Mouse (Mus musculus): Measurements from ENCODE around the gene Trip6. TPM values are rescaled to one million over a fixed set of nuclear protein-coding genes. Genes with fewer than 3 reads are reported as not detected.
A peak's percentile ranks its signal among the peaks of the same experiment; 100 is the strongest.

The Trip6 gene
- polyA plus RNA-seq, 1 experiment from 2014 or later = 12.2 TPM

DNA sequence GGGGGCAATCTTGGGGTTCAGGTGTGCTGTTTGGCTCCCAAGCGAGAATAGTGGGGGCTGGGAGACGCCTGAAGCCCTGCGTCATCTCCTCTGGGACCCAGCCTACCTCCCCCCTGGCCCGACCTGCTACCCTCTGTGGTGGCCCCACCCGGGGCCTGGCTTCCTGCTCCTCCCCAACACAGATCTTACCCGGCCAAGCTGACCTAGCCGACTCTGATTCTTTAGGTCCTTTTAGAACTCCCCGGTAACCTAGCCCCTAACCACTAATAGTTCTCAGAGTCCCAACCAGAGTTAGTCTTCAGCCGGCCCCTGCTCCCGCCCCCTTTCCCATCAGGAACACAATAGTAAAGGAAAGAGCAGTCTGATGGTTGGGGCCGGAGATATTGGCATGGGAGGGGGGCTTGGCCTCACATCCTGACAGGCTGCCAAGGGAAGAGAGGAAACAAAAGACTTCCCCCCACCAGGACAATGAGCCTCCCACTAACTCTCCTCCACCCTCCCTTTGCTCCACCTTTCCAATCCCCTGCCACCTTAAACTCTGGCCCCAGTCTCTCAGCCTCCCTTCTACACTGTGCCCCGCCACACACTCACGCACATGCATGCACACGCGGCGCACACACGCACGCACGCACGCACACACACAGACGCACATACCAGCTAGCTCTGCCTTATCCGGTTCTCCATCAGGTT lies 25.2 kb upstream of the Trip6 start:
- Histone ChIP-seq H3K36me3 (replicated peaks; ENCODE audit: control insufficient read depth, insufficient read depth) (no peaks in the 10 kb centered on the region), H3K9ac (peak overlapping the region; percentile 62), H3K27me3 (ENCODE audit: control insufficient read depth, insufficient read depth, low read length) (no peaks in the 10 kb centered on the region), H3K9me3 (ENCODE audit: control insufficient read depth, low read length) (no peaks in the 10 kb centered on the region), H3K4me2 (replicated peaks) (peak overlapping the region; percentile 87), H3K4me3 (replicated peaks; ENCODE audit: low read length) (peak overlapping the region; percentile 40), H3K4me1 (replicated peaks; ENCODE audit: control insufficient read depth, insufficient read depth, low read length) (peaks cover 18% of the 10 kb centered on the region), H3K27ac (peak overlapping the region; percentile 91)
- ATAC-seq (ENCODE audit: low FRiP score) (peak; percentile 49), DNase-seq (ENCODE audit: low spot score) (peak; percentile 54)
- WGBS = 6% methylated on average over 22 of the region's 22 CpGs

DNA sequence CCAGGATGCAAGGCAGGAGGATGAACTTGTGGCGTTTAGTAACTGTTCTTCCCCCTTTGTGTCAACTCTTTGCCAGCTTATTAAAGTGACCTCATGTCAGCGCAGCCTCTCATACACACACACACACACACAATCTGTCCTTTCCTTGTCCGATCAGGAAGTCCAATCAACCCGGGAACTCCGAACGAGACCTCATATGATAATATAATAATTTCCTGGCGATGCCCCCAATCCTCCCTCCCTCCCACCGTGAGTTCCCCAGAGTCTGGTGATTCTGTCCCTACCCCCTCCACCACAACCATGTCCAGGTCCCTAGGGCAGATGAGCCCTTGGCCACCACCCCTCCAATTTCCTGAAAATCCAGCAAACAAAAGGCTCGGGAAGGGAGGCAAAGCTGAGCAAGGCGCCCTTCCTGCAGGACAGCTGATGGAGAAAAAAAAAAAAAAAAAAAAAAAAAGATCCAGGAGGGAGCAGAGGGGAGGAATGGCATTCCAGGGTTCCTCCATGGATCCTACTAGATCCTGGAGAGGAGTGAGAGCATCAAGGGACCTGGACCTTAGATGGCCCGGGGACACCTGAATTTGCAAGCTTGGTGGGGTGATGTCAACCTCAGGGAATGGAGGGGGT lies 24.6 kb upstream of the Trip6 start:
- H3K9ac ChIP-seq = peak overlapping the region; percentile 62
- peak overlapping the region; percentile 40 for H3K4me3 ChIP-seq (replicated peaks; ENCODE audit: low read length)
- 2% methylated on average over 11 of the region's 11 CpGs for WGBS
- DNase-seq (ENCODE audit: low spot score) (peak; percentile 67), ATAC-seq (ENCODE audit: low FRiP score) (peak; percentile 14)
- no peaks in the 10 kb centered on the region for H3K27me3 ChIP-seq (ENCODE audit: control insufficient read depth, insufficient read depth, low read length)
- peak overlapping the region; percentile 91 for H3K27ac ChIP-seq
- H3K4me2 ChIP-seq (replicated peaks) = peak overlapping the region; percentile 87
- no peaks in the 10 kb centered on the region for H3K36me3 ChIP-seq (replicated peaks; ENCODE audit: control insufficient read depth, insufficient read depth)
- no peaks in the 10 kb centered on the region for H3K9me3 ChIP-seq (ENCODE audit: control insufficient read depth, low read length)
- H3K4me1 ChIP-seq (replicated peaks; ENCODE audit: control insufficient read depth, insufficient read depth, low read length) = peaks cover 18% of the 10 kb centered on the region

DNA sequence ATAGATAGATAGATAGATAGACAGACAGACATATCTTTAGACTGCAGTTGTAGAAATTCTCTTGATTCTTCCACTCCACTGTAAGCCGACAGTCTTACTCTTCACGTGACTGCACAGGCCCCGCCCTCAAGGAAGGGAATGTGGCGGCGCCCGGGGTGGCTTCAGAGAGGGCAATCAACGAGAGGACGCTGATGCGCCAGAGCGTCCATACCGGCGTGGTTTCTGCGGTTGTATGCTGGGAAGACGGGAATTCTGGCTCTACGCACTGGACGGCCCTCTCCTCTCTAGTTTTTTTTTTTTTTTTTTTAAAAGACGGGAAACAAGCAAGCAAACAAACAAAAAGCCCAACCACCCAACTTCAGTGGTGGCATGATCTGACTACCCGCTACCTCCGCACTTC lies 24.1 kb upstream of the Trip6 start:
- H3K4me1 ChIP-seq (replicated peaks; ENCODE audit: control insufficient read depth, insufficient read depth, low read length) = peaks cover 18% of the 10 kb centered on the region
- H3K36me3 ChIP-seq (replicated peaks; ENCODE audit: control insufficient read depth, insufficient read depth) = no peaks in the 10 kb centered on the region
- ATAC-seq (ENCODE audit: low FRiP score) (peak; percentile 86), DNase-seq (ENCODE audit: low spot score) (peak; percentile 88)
- peak overlapping the region; percentile 62 for H3K9ac ChIP-seq
- no peaks in the 10 kb centered on the region for H3K27me3 ChIP-seq (ENCODE audit: control insufficient read depth, insufficient read depth, low read length)
- under 1% methylated on average over 18 of the region's 19 CpGs for WGBS
- no peaks in the 10 kb centered on the region for H3K9me3 ChIP-seq (ENCODE audit: control insufficient read depth, low read length)
- peak overlapping the region; percentile 91 for H3K27ac ChIP-seq
- peak overlapping the region; percentile 40 for H3K4me3 ChIP-seq (replicated peaks; ENCODE audit: low read length)
- peak overlapping the region; percentile 87 for H3K4me2 ChIP-seq (replicated peaks)

DNA sequence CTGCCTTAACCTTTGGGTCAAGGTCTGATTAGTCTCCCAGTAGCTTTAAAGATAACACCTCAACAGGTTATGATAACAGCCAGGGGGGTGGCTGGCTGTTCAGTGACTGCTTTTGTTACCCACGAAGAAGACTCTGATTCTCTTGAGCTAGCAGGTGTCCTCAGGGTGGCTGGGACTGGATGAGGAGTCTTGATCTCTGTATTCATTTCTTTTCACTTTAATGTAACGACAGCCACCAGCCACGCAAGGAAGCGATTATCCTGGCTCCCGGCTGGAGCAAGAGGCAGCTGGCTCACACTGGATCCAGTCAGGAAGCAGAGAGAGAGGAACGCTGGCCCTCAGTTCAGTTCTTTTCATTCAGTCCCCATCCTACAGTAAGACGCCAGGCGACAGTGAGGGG lies 23.0 kb upstream of the Trip6 start:
- Histone ChIP-seq H3K27ac (no peak overlapping the region), H3K4me2 (replicated peaks) (no peak overlapping the region), H3K9me3 (ENCODE audit: control insufficient read depth, low read length) (no peaks in the 10 kb centered on the region), H3K4me1 (replicated peaks; ENCODE audit: control insufficient read depth, insufficient read depth, low read length) (peaks cover 25% of the 10 kb centered on the region), H3K9ac (0 out of 2 replicates have a peak overlapping the region, but pooled peaks have one; percentile 38), H3K27me3 (ENCODE audit: control insufficient read depth, insufficient read depth, low read length) (no peaks in the 10 kb centered on the region), H3K36me3 (replicated peaks; ENCODE audit: control insufficient read depth, insufficient read depth) (no peaks in the 10 kb centered on the region), H3K4me3 (replicated peaks; ENCODE audit: low read length) (no peak overlapping the region)
- no peak for DNase-seq (ENCODE audit: low spot score)
- ATAC-seq (ENCODE audit: low FRiP score) = no peak
- WGBS = 66% methylated on average over 8 of the region's 8 CpGs

DNA sequence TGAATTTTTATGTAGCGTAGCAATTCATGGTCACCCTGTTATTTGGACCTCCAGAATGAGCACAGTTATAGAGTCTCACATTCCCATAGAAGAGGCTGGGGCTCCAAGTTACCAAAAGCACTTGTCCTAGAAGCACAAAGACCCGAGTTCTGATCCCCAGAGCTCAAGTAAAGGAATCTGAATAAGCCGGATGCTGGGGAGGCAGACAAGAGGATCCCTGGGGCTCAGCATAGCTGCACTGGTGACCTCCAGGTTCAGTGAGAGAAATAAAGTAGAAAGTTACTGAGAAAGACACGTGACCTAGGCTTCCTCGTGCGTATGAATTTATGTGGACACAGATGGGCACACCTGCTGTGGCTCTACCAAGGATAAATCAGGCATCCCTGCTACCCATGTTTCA lies 20.9 kb upstream of the Trip6 start:
- no peak overlapping the region for H3K4me3 ChIP-seq (replicated peaks; ENCODE audit: low read length)
- no peak overlapping the region for H3K27ac ChIP-seq
- peaks cover 26% of the 10 kb centered on the region for H3K4me1 ChIP-seq (replicated peaks; ENCODE audit: control insufficient read depth, insufficient read depth, low read length)
- 67% methylated on average over 6 of the region's 6 CpGs for WGBS
- no peaks in the 10 kb centered on the region for H3K27me3 ChIP-seq (ENCODE audit: control insufficient read depth, insufficient read depth, low read length)
- ATAC-seq (ENCODE audit: low FRiP score) (no peak), DNase-seq (ENCODE audit: low spot score) (no peak)
- no peak overlapping the region for H3K9ac ChIP-seq
- H3K4me2 ChIP-seq (replicated peaks) = no peak overlapping the region
- no peaks in the 10 kb centered on the region for H3K9me3 ChIP-seq (ENCODE audit: control insufficient read depth, low read length)
- peaks cover 3% of the 10 kb centered on the region; the same call in 1 of the 2 replicates for H3K36me3 ChIP-seq (replicated peaks; ENCODE audit: control insufficient read depth, insufficient read depth)

DNA sequence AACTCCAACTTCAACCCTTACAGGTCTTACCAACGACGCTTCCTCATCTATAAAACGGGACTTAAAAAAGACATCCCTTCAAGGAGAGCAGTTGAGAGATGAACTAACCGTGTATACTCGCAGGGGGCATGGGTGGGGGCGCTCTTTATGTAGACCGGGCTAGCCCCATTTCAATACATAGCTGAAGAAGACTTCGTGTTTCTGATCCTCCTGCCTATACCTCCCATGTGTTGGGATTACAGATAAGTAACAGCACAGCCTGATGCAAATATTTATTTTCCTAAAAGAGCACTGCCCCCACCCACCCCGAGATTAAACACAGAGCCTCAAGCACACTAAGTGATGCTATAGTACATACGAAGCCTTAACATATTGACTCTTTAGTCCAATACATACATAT lies 20.1 kb upstream of the Trip6 start:
- peaks cover 20% of the 10 kb centered on the region for H3K4me1 ChIP-seq (replicated peaks; ENCODE audit: control insufficient read depth, insufficient read depth, low read length)
- no peak overlapping the region for H3K9ac ChIP-seq
- WGBS = 55% methylated on average over 10 of the region's 10 CpGs
- no peak overlapping the region for H3K4me3 ChIP-seq (replicated peaks; ENCODE audit: low read length)
- no peak overlapping the region; the same call in 1 of the 2 replicates for H3K27ac ChIP-seq
- ATAC-seq (ENCODE audit: low FRiP score) (no peak), DNase-seq (ENCODE audit: low spot score) (no peak)
- H3K27me3 ChIP-seq (ENCODE audit: control insufficient read depth, insufficient read depth, low read length) = no peaks in the 10 kb centered on the region
- peak overlapping the region; percentile 70 for H3K4me2 ChIP-seq (replicated peaks)
- no peaks in the 10 kb centered on the region for H3K9me3 ChIP-seq (ENCODE audit: control insufficient read depth, low read length)
- peaks cover 4% of the 10 kb centered on the region; the same call in 1 of the 2 replicates for H3K36me3 ChIP-seq (replicated peaks; ENCODE audit: control insufficient read depth, insufficient read depth)

DNA sequence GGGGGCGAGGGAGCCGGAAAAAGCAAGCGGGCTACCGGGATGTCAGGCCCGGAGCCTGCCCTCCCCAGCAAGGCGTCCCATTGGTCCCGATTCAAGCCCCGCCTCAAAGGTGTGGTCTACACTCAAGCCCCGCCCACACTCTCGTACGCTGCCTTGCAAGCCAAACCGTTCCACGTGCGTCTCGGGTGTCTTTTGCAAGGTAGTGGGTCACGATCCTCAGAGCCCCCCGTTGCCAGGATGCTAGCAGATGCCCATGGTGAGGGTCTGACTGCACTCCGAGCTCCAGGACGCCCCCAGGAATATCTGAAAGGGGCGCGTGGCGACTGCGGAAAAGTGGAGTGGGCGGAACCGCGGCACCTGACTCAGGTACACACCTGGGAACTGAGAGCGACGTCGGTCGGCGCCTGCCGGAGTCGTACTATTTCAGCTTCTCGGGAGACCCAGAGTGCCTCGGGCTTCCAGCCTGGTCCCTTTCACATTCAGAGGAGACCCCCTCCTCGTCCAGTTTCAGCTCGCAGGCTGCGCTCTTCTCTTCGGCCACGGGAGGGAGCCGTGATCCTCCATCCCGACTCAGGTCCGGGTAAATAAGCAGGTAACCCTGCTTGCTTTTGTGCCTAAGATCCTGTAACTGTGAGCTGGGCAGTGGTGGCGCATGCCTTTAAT lies 19.4 kb upstream of the Trip6 start, which contains the start of gene Slc12a9:
Slc12a9 (minus strand) TSS at position 86 of the 663 bp plus-strand sequence.
- Histone ChIP-seq H3K27me3 (ENCODE audit: control insufficient read depth, insufficient read depth, low read length) (no peaks in the 10 kb centered on the region), H3K9me3 (ENCODE audit: control insufficient read depth, low read length) (no peaks in the 10 kb centered on the region), H3K4me2 (replicated peaks) (peak within 1 kb of the TSS; percentile 70), H3K36me3 (replicated peaks; ENCODE audit: control insufficient read depth, insufficient read depth) (peaks cover 6% of the 10 kb centered on the region; the same call in 1 of the 2 replicates), H3K4me3 (replicated peaks; ENCODE audit: low read length) (peak within 1 kb of the TSS; percentile 59), H3K27ac (peak within 1 kb of the TSS; percentile 76), H3K4me1 (replicated peaks; ENCODE audit: control insufficient read depth, insufficient read depth, low read length) (peaks cover 13% of the 10 kb centered on the region), H3K9ac (peak within 1 kb of the TSS; percentile 81)
- DNase-seq (ENCODE audit: low spot score) (peak; percentile 96), ATAC-seq (ENCODE audit: low FRiP score) (peak; percentile 91)
- under 1% methylated on average over 44 of the region's 44 CpGs for WGBS

DNA sequence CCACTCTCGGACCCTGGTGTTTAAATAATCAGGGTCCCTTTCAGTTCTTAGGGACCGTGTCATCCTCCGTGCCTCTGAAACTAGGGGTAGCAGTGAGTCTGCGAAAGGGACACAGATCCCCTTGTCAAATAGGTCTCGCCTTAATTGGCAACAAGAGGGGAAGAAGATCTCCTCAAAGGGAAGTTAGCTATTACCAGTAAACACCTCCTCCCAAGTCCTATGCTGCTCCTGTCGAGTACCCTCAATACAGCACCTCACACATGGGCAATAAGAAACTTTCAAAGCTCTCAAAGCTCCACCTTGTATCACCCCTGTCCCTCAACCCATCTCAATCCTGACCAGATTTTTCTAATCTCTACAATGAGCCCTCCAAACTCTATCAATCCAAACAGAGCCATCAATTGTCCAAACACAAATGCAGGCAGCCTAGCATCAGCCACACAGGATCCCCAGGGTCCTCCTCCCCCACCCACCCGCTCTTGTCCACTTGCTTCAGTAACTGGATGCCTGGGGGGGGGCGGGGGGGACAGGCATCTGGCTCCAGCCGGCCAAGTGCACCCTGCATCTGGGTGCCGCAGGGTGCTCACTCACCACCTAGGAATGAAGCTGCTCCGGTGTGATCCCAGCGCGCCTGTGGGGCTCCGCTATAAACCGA lies 18.8 kb upstream of the Trip6 start:
- H3K4me2 ChIP-seq (replicated peaks) = peak overlapping the region; percentile 70
- no peaks in the 10 kb centered on the region for H3K27me3 ChIP-seq (ENCODE audit: control insufficient read depth, insufficient read depth, low read length)
- WGBS = 18% methylated on average over 15 of the region's 15 CpGs
- H3K4me1 ChIP-seq (replicated peaks; ENCODE audit: control insufficient read depth, insufficient read depth, low read length) = peaks cover 13% of the 10 kb centered on the region
- H3K9ac ChIP-seq = peak overlapping the region; percentile 81
- peaks cover 12% of the 10 kb centered on the region; the same call in 1 of the 2 replicates for H3K36me3 ChIP-seq (replicated peaks; ENCODE audit: control insufficient read depth, insufficient read depth)
- H3K9me3 ChIP-seq (ENCODE audit: control insufficient read depth, low read length) = no peaks in the 10 kb centered on the region
- peak overlapping the region; percentile 76 for H3K27ac ChIP-seq
- DNase-seq (ENCODE audit: low spot score) (peak; percentile 26), ATAC-seq (ENCODE audit: low FRiP score) (no peak; the same call in 1 of the 2 replicates)
- H3K4me3 ChIP-seq (replicated peaks; ENCODE audit: low read length) = peak overlapping the region; percentile 59

DNA sequence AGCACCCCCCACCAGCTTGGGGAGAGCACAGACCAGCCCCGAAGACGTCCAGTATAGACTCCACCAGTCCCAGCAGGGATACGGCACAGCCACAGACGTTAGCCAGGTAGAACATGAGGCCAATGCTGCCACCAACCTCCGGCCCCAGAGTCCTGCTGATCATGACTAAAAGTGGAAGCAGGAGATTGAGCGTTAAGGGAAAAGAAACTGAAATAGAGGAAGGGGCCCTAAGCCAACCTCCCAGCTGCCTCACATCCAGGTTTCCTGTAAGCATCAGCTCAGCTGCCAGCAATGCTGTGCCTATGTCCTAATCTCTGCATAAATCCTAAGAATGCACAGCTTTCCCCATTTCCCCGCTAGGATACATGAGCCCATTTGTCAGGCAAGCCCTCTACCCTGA lies 16.7 kb upstream of the Trip6 start:
- 86% methylated on average over 7 of the region's 7 CpGs for WGBS
- Histone ChIP-seq H3K9ac (no peak overlapping the region), H3K4me3 (replicated peaks; ENCODE audit: low read length) (no peak overlapping the region), H3K27me3 (ENCODE audit: control insufficient read depth, insufficient read depth, low read length) (no peaks in the 10 kb centered on the region), H3K27ac (no peak overlapping the region), H3K9me3 (ENCODE audit: control insufficient read depth, low read length) (no peaks in the 10 kb centered on the region), H3K36me3 (replicated peaks; ENCODE audit: control insufficient read depth, insufficient read depth) (peaks cover 30% of the 10 kb centered on the region), H3K4me1 (replicated peaks; ENCODE audit: control insufficient read depth, insufficient read depth, low read length) (peaks cover 8% of the 10 kb centered on the region), H3K4me2 (replicated peaks) (no peak overlapping the region)
- ATAC-seq (ENCODE audit: low FRiP score) (no peak), DNase-seq (ENCODE audit: low spot score) (no peak)
